Mouse (Mus musculus) yolk sac, embryonic 10.5 days (tissue): Measurements from ENCODE around the gene Gng12.
"Not testable (repeated sequence)": the region's sequence is repeated elsewhere in the genome, so short reads cannot be mapped to it uniquely, and the experiment has no call there.

Experiments
- DNase-seq: peaks from one replicate; pipeline ENCODE4 v3.0.0-alpha.2; 2017; ENCODE audit warnings: low spot score

The Gng12 gene

DNA sequence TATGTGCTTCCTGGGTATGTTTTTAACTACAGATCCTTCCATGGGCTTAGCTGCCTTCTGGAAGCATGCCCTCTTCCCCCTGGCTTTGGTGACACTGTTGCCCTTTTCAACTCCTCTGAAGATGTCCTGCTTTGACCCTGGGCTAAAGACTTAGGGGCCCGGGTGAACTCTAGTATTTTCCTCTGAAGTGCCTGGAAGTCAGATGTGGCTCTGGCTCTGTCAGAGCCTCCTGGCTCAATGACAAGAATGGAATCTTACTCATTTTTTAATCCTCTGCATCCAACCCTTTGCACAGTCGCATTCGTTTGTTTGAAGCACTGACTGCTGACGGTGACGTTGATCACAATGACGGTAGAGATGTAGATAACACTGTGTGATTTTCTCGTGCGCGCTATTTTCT is 96.0 kb downstream of the Gng12 start:
- DNase-seq = no peak

DNA sequence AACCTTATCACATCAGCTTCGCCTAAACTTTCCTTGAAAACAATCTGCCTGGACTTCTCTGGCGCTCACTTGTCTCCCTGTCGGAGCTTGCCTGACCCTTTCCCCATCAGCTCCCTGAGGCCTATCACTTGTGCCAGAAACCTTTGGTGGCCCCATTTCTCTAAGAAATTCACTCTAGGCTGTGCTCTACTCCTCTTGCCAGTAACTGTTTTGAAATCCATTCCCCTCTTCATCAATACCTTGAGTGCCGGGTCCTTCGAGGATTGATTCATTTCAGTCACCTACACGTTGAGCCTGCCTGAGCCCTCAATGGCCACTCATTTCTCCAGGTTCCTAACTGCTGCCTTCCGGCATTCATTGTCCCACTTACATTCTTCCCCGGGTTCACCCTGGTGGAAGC is 96.6 kb downstream of the Gng12 start:
- DNase-seq = no peak

DNA sequence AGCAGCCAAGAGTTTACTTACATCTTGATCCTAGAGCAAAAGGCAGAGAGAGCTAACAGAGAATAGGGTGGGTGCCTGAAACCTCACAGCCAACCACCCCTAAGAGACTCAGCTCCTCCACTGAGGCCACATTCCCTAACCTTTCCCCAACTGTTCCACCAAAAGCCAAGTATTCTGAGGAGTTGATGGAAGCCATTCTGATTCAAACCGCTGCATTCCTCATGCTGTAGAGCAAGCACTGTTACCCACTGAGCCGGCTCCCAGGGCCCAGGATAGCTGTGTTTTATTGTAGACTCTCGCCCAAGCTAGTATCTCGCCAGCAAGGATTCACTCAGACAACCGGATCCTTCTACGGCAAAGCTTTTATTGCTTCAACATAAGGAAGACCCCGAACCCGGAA is 98.8 kb downstream of the Gng12 start:
- no peak for DNase-seq

DNA sequence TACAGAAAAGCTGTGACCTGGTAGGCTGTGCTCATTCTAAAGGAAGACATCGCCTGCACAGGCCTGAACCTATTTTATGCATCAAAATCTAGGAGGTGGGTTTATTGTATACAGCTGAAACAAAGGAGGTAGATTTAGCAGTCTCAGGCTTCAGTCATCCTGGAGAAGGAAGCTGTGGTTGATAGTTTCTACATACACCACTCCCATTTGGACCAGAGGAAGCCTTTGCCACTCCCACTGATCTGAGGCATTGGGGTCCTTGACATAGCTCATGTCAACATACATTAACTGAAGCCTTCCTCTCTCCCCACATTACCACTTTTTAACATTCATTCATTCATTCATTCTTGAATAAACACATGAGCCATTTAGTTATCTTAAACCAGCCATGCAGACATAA is 99.6 kb downstream of the Gng12 start:
- DNase-seq = no peak

DNA sequence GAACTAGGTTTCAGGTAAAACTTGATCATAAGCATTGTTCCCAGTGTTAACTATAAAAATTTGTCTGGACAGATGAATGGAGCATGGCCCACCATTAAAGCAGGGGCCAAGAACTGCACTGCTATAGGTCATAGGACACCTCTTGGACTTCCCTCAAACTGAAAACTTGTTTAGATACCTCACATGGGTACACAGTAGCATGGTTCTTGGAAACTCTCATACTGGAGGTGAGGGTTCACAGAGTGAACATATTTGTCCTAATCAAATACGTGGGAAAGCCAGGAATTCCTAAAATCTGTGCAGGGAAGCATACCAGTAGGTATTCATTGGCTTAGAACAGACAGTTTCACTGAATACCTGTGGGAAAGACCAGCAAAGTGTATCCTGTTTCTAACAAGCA is 100.1 kb downstream of the Gng12 start:
- no peak for DNase-seq

DNA sequence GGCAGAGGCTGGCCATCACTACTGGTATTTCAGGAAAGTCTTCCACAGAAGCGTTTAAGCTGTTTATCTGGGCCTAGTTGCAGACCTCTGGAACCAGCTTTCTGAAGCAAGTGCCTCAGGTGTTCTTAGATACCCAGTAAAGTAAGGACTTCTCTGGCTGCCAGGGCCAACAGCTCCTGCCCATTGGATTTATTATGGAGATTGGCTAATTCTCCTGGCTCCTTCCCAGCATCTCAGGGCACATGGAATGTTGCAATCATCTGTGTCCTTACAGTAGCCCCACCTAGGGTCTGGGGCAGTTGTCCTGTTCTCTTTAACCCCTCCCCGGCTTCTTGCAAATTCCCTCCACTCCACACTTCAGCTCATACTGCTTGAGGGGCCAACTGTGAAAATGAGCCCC is 102.4 kb downstream of the Gng12 start:
- DNase-seq = no peak

DNA sequence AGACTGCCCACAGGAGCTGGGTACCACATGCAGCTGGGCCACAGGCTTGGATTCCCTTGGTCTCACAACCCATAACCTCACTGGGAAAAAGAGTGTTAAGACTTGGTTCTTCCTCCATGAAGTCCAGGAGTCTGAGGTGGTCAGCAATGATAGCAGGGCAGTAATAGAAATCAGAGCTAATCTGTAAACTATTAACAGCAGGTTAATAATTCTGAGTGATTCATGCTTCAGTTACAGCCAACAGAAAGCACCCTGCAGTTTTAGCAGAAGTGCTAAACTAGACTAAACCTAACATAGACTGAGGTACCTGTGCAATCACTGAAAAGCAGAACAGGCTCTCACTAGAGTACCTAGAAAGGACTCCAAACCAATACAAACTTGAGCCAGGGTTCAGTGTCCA is 103.6 kb downstream of the Gng12 start:
- no peak for DNase-seq

DNA sequence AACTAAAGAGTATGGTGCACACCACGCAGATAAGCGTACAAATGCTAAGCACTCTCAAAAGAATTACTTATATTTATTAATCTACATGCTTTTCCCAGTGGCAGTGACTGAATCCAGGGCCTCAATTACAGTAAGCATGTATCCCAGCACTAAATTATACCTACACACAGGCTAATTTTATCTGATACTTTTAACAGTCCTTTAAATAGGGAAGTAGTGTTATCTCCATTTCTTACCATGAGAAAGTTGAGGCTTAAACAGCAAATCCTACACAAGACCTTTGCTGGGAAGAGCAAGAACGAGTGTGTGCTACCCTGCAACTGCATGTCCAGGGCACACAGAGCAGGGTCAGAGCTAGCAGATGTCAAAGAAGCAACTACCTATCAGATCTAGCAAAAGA is 113.7 kb downstream of the Gng12 start:
- DNase-seq = no peak

DNA sequence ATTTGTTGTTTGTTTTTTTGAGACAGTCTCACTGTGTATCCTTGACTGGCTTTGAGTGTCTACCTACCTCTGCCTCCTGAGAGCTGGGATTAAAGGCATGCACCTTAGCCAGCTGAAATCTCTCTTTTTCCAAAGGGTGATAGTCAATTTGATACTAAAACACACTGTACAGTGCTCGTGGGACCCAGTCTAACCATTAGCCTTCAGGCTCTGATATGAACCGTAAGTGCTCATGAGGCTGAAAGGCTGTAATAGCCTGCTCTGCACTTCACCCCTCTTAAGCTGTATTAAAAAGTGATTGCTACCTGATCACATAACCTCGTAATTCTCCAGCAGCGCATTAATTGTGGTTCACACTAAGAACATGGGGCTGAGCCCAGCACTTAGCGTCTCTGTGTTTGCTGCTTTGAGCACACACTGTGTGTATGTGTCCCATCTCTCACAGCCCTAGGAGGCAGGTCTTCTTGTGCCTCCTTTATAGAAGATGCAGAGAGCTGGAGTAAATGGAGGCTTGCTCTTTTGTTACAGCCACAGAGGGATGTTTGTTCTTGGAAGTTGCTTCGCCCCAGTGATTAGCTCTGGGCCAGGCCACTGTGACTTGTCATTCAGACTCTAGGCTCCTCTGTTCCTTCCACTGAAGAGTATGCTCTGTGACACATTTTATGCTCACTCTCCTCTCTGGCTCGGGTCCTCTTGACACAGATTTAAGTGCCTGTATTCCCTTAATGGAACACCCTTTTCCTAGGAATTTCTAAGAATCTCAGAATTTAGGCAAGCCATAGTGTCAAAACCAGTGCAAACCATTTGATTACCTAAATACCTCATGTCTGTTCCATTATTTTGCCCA is 114.4 kb downstream of the Gng12 start:
- DNase-seq = no peak

DNA sequence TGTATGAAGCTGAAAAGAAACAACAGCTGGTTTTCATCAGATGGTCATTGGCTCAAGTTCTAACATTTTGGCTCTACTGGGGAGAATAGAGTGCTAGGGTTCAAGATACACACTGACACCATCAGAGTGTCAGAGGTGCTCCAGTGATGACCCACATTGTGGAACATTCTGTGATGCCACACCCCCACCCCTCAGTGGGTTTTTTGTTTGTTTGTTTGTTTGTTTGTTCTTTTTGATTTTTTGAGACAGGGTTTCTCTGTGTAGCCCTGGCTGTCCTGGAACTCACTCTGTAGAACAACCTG is 115.0 kb downstream of the Gng12 start:
- no peak for DNase-seq

DNA sequence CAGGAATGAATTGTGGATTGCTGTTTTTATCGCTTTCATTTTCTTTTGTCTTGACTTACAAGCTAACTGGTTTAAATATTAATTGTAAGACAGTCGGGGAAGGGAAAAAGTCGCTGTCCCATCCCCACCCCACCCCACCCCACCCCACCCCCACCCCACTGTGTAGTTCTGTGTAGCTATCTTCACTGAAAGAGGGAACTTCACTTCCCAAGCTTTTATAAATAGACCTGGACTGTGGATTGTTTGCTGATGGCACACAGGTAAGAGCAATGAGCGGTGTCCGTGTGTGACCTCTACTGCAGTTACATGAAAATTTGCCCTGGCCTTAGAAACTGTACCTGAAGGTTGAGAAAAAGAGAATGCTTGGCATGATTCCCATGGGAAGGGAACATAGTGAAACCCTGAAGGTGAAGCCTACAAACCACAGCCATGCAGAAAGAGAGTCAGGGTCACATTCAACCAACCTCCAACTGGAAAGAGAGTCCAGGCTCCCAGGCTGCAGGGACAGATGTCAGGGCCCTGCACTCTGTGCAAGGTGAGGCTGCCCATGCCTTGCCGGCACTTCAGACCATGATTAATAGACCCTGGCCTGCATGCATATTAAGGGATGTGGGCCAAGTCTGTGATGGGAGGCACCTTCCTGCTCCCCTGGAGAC is 117.2 kb downstream of the Gng12 start:
- peak; percentile 66 for DNase-seq

DNA sequence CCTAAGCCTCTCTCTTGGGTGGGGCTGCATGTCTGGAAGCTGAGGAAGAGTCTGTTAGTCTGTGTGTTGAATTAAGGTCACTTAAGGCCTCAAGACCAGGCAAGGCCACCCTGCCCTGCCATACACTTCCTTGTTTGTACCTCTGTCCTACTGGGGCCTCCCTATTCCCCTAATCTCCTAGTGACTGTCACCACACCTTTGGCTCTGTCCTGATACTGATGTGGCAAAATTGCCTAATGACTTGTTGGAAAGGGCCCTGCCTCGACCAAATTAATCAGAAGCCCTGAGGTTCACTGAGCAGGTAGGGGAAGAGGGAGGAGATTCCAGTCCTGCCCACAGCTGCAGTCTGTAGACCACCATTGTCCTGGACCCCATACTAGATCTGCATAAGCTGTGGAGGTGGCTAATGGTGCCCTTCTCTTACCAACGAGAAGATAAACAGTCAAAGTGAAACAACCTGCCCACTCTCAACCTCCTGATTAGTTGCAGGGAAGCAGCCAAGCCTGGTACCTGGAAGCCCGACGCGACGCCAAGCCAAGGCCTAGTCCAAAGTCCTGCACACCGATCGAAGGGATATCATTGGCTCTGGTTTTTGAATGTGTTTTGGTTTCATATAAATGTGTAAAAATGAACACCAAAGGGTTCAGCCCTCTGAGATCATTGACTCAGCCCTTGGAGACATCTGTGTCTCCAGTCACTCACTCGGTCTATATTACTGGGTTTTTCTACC is 117.9 kb downstream of the Gng12 start:
- DNase-seq = no peak

DNA sequence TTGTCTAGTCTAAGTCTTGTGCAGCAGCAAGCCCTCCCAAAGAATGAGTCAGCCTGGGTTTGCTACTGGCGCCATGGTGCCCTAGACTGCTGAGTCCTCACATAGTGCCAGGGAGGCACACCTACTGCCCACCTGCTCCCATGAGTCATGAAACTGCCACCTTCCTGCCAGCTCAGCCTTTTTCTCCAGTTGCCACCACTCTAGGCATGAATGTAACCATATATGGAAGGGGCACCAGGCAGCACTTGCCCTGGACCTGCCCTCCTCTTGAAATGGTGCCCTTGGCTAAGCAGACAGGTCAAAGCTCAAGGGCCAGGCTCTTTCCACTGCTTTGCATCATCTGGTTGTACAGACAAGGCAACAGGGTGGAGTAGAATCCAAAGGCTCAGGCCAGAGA is 118.5 kb downstream of the Gng12 start:
- no peak for DNase-seq

DNA sequence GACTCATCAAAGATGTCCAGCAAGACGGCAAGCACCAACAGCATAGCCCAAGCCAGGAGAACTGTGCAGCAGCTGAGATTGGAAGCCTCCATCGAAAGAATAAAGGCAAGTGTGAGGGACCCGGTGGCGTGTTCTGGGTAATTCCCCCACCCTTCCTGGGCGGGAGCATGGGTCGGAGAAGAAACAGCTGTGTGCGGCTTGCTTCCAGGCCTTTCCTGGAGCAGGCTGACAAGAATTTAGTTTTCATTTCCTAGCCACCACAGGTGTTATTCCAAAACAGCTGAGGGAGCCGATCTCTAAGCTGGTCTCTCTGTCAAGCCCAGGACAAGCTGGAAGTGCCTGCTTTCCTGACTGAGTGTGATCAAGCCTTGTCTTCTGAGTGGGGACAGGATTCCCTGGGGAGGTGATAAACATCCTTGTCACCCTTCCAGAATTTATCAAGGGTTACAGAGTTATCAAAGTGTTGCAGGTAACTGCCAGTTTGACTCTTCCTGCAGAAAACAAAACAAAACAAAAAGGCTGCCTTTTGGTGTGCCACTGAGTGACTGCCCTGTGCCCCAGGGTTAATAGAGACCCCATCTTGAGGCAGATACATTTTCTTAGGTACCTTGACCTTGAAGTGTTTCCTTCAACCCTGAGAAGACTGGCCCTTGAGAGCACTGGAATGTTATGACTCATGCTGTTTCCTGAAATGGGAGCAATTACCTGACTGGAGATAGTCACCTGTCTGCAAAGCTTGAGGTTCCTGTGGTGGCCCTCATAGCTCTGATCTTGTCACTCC is 119.7 kb downstream of the Gng12 start:
- no peak for DNase-seq

DNA sequence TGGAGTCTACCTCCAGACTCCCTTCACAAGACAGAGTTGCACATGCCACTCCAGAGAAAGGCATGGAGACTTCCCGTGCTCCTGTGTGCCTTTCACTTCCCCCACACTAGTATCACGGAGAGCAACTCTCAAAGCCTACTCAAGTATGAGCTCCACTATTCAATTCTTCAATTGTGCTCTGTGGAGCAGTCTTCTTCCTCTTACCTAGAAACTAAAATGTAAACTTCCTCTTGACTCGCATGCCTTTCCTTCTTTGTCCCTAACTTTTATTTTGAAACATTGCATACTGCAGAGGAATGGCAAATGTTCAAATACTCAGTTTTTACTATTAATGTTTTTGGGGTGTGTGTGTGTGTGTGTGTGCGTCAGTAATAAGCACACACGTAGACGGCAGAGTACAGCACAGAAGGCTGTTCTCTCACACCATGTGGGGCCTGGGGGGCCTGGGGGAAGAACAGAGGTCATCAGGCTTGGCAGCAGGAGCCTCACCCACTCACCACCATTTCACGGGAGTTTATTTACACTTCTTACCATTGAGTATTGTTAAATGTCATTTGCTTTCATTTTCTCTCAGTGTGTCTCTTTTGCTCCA is 120.4 kb downstream of the Gng12 start:
- DNase-seq = no peak

DNA sequence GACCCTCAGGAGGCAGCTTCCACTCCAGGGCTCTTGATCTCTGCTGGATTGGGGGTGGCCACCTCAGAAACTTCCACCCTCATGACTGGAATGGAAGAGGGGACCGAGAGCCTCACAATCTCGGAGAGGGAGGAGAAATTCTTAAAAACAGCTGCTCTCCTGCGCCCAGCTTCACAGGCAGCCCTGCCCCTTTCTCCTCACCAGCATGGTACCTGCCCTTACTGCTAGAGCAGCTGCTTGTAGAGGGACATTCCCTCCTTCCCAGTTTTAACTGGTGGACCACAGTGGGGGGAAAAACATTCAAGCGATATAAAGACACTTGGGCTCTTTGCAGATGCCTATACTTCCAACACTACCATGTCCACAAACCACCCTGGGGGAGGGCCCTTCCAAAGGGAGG is 122.2 kb downstream of the Gng12 start:
- no peak for DNase-seq

DNA sequence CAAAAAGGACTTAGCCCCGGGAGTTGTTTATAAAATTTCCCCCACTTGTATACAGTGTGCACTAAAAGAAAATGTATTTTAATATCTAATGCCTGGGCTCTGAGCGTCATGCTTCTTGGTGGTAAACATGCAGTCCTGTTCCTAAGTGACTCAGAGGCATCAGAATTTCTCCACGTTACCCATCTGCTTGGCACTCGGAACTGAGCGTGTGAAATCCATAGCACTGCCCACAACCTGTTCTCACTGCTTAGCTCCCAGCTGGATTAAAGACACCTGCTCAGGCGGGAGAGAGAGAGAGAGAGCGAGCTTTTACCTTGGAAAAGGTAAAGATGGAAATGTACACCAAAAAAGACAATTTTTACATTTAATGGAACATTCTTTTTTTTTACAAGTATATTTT is 122.8 kb downstream of the Gng12 start:
- DNase-seq = not testable (repeated sequence)

DNA sequence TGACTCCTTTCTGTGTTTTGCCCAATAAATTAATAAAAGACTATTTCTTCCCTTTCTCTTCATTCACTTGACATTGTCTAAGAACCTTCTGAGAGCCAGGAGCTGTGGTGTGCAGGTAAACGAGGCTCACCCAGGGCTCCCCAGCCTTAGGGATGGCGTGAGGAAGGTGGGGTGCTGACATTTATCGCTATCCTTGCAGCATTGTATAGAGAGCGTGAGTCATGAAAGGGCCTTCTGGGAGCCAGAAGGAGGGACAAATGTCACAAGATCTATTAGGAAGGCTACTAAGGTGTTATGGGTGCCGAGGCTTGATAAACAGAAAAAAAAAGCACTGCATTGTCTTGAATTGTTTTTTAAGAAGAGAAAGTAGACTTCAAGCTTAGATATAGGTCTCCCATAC is 125.1 kb downstream of the Gng12 start:
- no peak for DNase-seq

DNA sequence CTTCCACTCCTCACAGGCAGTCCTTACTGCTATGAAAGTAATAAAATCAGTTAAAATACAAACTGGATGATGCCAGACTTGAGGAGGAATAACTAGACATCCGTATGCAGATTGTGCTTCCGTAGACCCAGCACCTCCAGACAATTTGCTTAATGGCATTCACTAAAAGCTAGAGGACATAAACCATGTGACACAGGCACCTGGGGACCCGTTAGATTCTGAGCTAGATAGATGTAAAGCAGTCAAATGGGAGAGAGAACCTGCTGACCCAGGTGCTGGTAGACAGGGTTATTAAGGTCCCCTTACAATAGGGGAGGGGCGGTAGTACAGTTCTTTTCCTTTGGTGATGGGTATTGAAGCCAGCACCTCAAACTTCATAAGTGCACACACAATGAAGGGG is 127.5 kb downstream of the Gng12 start:
- no peak for DNase-seq

DNA sequence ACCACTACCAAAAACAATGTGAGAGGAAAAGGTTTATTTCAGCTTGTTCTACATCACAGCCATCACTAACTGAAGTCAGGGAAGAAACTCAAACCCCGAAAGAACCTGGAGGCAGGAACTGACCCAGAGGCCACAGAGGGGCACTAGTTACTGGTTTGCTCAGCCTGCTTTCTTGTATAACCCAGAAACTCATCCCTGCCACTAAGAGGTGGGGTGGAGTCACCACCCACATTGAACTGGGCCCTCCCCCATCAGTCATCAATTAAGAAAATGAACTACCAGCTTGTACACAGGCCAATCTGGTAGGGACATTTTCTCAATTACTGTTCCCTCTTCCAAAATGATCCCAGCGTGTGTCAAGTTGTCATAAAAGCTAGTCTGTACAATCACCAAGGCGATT is 130.5 kb downstream of the Gng12 start:
- DNase-seq = no peak

DNA sequence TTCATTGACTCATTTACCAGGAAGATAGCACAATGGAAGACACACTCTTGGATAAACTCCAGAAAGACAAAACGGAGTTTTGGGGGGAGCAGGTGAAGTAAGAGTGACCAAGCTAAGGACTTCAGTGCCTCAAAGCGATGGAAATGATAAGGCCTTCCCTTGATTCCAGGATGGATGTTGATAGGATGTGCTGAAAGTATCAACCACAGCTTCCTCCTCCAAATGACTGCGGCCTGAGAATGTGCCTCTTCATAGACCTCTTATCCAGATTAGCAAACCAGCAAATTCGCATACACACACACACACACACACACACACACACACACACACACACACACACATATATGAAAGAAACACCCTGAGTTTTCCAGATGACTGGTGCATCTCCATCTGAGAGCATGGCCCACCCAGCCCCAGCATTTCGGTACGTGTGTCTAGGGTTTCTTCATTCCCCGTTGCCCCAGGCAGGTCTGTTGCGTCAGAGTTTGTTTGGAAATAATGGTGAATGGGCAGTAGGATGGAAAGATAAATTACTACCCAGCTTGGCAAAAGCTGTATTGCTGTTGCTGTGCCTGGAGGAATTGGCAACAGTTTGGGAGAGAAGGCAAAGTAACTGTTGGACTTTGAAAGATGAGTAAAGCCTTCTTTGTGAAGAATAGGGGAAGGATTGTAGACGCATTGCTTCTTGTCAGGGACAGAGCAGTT is 131.4 kb downstream of the Gng12 start:
- DNase-seq = no peak
